Mouse (Mus musculus): ENCODE data around the gene Prrc2a.

DNA sequence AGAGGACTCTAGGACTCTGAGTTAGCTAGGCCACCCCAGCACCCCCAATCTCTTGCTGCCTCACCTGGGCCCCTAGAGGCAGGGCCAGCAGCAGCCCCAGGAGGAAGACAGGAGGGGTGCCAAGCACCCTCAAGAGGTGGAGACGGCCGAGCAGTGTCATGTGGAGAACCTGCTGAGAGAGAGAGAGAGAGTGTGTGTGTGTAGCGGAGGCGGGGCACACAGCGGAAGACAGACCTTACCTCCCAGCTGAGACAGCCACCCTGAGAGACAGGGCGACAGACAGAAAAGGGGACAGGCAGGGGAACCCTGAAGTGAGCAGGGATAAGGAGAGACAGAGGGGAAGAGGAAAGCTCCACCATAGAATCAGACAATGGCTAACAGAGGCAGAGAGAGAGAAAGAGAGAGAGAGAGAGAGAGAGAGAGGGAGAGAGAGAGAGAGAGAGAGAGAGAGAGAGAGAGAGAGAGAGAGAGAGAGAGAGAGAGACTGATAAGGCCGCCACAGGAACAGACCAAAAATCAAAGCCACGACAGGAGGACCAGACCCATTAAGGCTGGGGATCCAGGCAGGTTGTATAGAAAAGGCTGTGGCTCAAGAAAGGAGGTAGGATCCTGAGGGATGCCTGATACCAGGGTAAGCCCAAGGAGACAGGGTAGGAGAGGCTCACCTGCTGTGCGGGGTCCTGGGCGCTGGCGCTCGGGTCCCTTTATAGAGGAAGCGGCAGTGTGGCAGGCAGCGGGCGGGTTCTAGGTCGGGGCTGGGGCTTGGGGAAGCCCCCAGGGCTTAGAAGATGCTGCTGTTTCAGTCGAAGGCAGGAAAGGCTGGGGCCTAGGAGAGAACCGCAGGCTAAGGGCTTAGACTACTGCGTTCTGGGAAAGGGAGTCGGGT, 40.0 kb upstream of the Prrc2a start, which contains the start of gene Lta:
- TF ChIP-seq TAL1 (IDR thresholded peaks at IDR 0.05; ENCODE audit: low read length): no peak
- TF ChIP-seq GATA1 (IDR thresholded peaks at IDR 0.05; ENCODE audit: low read length): no peak

Measured in erythroblast, embryonic 14.5 days (primary cell).